Comparison of ENCODE assay signal across 9 mouse cellular contexts in the genomic region with DNA sequence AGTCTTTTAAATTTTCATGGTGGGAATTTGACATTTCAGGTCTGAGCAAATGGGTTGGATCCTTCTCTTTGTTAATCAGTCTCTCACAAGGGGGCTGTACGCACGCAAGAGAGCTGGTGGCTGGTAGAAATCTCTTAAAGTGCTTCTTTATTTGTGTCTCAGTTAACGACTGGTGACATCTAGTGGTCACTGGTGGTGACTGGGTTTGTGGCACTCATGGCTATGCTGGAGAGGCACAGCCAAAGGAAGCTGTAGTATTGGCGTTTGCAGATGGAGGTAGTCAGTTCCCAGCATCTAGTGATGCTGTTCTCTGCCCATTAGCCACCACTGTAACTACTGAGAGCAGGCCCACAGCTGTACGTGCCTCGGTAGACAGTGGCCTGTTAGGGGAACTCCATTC.
DNase-seq lines count a peak whose midpoint lies in the region; ATAC-seq and TF ChIP-seq lines count a peak whose summit lies in the region.
"Had no signal": no experiment of that assay in that cellular context is flagged by ENCODE, and none has a peak within 500 bp of the region (broad histone marks: within the 10 kb centered on the region; RNA-seq: fewer than 3 reads in every experiment).

No protein-coding gene starts in this region.

- TF ChIP-seq CTCF in cerebellum, adult 2 months (IDR thresholded peaks at IDR 0.05; ENCODE audit: borderline replicate concordance, insufficient read depth, low read depth, low read length) = peak; percentile 82

- TF ChIP-seq POLR2A in cerebellum, adult 2 months (IDR thresholded peaks at IDR 0.05; ENCODE audit: borderline replicate concordance, insufficient read depth, low read length) = no peak

- H3K27me3 ChIP-seq in cerebellum, adult 2 months (ENCODE audit: control insufficient read depth, insufficient read depth, low read length) = no peaks in the 10 kb centered on the region
- H3K27me3 ChIP-seq in limb, embryonic 10.5 days (ENCODE audit: low read depth, poor library complexity, severe bottlenecking) = no peaks in the 10 kb centered on the region
- H3K27me3 ChIP-seq: stomach, embryonic 15.5 days had no signal

- H3K4me3 ChIP-seq in cerebellum, adult 2 months (replicated peaks; ENCODE audit: insufficient read depth, low read depth, low read length) = no peak overlapping the region
- H3K4me3 ChIP-seq in limb, embryonic 10.5 days = no peak overlapping the region
- H3K4me3 ChIP-seq: stomach, embryonic 15.5 days had no signal

- 16% methylated on average over 6 of the region's 6 CpGs for WGBS in cerebellum, adult 2 months
- 17% methylated on average over 6 of the region's 6 CpGs for WGBS in limb, embryonic 10.5 days

- H3K27ac ChIP-seq in cerebellum, adult 2 months (ENCODE audit: insufficient read depth, low read length) = no peak overlapping the region
- no peak overlapping the region for H3K27ac ChIP-seq in limb, embryonic 10.5 days
- H3K27ac ChIP-seq: stomach, embryonic 15.5 days had no signal

- no peaks in the 10 kb centered on the region for H3K9me3 ChIP-seq in limb, embryonic 10.5 days (replicated peaks)
- H3K9me3 ChIP-seq: stomach, embryonic 15.5 days had no signal

- DNase-seq in ovary, postnatal 10 days (ENCODE audit: low spot score) = peak; percentile 2
- no peak for DNase-seq in ovary, adult 18-20 months (ENCODE audit: low spot score)
- peak; percentile 66 to 72 for DNase-seq in cerebellum, adult 2 months
- DNase-seq in kidney, adult 9 months = peak; percentile 66
- DNase-seq in limb, embryonic 10.5 days (ENCODE audit: low spot score) = peak; percentile 58
- DNase-seq in neural tube, embryonic 10.5 days (ENCODE audit: extremely low spot score, low spot score) = peak; percentile 57
- DNase-seq in thymus, postnatal 36 days = peak; percentile 19 to 26

- peak; percentile 94 for ATAC-seq in frontal cortex, adult (ENCODE audit: low TSS enrichment)

- H3K4me1 ChIP-seq in cerebellum, adult 2 months (ENCODE audit: control insufficient read depth, insufficient read depth, low read length) = no peaks in the 10 kb centered on the region
- no peaks in the 10 kb centered on the region for H3K4me1 ChIP-seq in limb, embryonic 10.5 days
- H3K4me1 ChIP-seq: stomach, embryonic 15.5 days had no signal

- H3K36me3 ChIP-seq in limb, embryonic 10.5 days = no peaks in the 10 kb centered on the region
- H3K36me3 ChIP-seq: stomach, embryonic 15.5 days had no signal
